Mouse (Mus musculus) brain, embryonic 14.5 days (tissue): ENCODE results near the gene Znrd1as. TPM values are rescaled to one million over a fixed set of nuclear protein-coding genes. Genes with fewer than 3 reads are reported as not detected.

Experiments
- DNase-seq: peaks from one replicate; pipeline ENCODE4 v3.0.0-alpha.2; 2011; ENCODE audit warnings: low read depth
- CTCF ChIP-seq: fragments of 200-500 bp; IDR thresholded peaks from 2 replicates; pipeline ENCODE4 v1.5.1; 2012; ENCODE audit warnings: inconsistent platforms, mild to moderate bottlenecking, moderate library complexity, borderline replicate concordance; ENCODE audit not compliant: insufficient read depth, insufficient read length; ENCODE audit errors: extremely low read depth
- POLR2A ChIP-seq: fragments of 200-500 bp; IDR thresholded peaks from 2 replicates; pipeline ENCODE4 v1.6.1; 2012; ENCODE audit warnings: mild to moderate bottlenecking, inconsistent platforms, borderline replicate concordance; ENCODE audit not compliant: poor library complexity, insufficient read depth, insufficient read length, severe bottlenecking; ENCODE audit errors: extremely low read depth
- polyA plus RNA-seq: library from polyadenylated mRNA; depleted of rRNA; stranded (reverse); fragments of >200 nt; gene quantifications from 2 replicates; pipeline ENCODE4 v1.2.3, GENCODE M21; 2012

Znrd1as gene
- polyA plus RNA-seq, 1 experiment: 3.5 TPM

DNA sequence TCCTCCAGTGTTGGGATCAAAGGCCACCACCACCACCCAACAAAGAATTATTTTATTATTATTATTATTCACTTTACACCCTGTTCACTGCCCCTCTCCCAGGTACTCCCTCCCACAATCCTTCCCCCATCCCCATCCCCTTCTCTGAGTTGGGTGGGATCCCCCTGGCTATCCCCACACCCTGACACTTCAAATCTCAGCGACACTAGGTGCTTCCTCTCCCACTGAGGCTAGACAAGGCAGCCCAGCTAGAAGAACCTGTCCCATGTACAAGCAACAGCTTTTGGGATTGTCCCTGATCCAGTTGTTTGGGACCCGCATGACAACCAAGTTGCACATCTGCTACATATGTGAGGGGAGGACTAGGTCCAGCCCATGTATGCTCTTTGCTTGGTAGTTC, 5.8 kb upstream of the Znrd1as start:
- DNase-seq: no peak
- no peak for TF ChIP-seq POLR2A
- no peak for TF ChIP-seq CTCF

DNA sequence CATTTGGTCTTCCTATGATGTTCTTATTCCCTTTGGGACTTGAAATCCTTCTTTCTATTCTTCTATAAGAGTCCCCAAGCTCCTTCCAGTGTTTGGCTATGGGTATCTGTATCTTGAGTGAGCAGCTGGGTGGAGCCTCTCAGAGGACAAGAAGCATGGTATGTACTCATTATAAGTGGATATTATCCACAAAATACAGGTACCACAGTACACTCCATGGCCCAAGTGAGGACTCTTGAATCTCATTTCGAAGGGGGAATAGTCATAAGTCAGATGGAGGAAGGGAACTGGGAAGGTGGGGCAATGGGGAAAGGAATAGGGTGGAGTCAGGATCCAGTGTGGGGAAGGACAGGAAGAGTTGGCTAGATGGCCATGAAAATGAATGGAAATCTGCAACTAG, 5.3 kb upstream of the Znrd1as start:
- no peak for DNase-seq
- TF ChIP-seq POLR2A (no peak), CTCF (no peak)

- no peak for TF ChIP-seq CTCF
- TF ChIP-seq POLR2A: no peak
- DNase-seq: no peak
Measured at GRCm38 (mm10) chr17:36958884-36959283, 492 bp downstream of the Znrd1as start.

GRCm38 (mm10) chr17:36961125-36961524, 2.7 kb downstream of the Znrd1as start:
- no peak for TF ChIP-seq CTCF
- no peak for TF ChIP-seq POLR2A
- DNase-seq: no peak

DNA sequence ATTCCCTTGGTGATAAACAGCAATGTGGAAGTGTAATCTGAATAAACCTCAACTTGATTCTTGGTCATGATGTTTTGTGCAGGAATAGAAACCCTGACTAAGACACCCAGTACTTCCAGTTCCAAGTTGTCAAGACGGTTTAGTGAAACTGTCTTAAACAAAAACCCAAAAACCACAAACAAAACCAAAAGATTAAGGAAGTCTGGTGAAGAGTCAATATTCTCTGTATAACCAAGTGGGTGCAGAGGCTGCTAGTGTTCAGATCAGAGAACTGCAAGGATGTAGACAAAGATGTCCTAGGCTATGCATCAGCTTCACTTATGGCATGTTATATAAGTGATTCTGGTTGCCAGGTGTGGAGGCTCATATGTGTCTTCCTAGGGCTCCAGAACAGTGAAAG, 8.5 kb downstream of the Znrd1as start:
- no peak for DNase-seq
- TF ChIP-seq POLR2A: no peak
- no peak for TF ChIP-seq CTCF

DNA sequence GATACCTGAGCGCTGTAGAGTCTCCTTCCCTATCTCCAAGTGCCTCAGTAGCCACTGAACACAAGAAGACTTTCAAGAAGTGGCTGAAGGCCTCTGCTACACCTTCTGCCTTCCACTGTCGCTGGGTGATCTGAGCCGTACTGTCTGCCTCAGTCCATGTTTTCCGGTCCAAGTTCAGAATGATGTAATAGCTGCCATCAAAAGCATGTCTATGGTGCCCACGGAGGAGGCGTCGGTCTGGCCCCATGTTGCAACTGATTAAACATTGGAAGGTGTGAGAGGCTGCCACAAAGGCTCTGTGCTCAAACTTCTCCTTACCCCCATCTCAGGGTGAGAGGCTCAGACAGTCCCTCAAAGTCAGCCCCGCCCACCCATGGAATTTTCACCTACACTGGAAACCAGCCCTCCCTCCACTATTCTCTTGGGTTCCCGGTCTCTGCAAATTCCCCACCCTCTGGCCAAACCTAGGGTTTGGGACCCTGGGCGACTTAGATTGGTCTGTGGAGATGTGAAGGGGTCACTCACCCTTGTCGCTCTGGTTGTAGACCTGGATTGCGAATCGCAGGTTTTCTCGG, 12.0 kb downstream of the Znrd1as start:
- DNase-seq: no peak
- TF ChIP-seq CTCF (no peak), POLR2A (no peak)

DNA sequence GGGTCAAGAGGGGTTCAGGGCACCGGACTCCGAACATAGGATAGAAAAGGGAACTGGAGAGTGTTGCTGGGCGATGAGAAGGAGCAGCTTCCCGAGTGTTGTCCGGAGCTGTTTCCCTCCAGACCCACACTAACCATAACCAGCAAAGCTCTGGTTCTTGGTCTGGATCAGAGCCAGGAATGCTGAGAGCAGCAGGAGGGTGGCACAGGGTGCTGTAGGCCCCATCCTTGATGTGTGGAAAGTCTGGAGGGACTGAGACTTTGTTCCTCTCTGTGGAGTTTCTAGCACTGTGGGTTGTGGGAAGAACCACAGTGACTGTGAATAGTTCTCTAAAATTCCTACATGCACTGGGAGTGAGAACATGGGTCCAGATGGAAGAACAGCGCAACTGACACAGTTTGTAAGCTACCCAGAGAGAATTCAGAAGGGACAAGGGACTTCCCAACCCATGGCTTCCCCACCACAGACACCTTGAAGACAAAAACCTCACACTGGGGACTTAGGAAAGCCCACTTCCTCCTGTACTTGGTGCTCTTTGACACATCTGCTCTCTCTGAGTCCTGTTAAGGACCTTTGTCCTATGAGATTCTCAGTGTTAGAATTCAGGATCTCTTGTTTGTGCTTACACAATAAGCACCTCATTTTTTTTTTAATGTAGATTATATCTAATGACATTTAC, 12.9 kb downstream of the Znrd1as start:
- DNase-seq: no peak
- TF ChIP-seq CTCF: no peak
- no peak for TF ChIP-seq POLR2A

DNA sequence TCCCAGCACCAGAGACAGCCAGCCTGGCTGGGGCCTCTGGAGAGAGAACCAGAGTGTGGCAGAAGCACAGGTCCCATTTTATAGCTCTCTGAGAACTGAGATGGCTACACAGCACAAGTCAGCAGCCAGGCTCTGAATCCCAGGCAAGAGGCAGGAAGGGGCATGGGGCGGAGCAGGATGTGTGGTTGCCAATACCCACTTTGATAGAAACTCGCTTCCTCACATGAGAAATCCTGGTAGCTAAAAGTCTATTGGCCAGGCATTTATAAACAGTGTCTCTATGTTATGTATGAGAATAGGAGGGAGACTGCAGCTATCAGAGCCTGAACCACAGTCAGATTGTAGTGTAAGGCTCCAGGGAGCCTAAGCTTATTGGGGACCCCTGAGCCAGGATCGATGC, 14.4 kb downstream of the Znrd1as start:
- no peak for TF ChIP-seq POLR2A
- TF ChIP-seq CTCF: no peak
- no peak for DNase-seq

- no peak for DNase-seq
- no peak for TF ChIP-seq POLR2A
- TF ChIP-seq CTCF: no peak
Measured at GRCm38 (mm10) chr17:36973271-36973787, 14.9 kb downstream of the Znrd1as start.

DNA sequence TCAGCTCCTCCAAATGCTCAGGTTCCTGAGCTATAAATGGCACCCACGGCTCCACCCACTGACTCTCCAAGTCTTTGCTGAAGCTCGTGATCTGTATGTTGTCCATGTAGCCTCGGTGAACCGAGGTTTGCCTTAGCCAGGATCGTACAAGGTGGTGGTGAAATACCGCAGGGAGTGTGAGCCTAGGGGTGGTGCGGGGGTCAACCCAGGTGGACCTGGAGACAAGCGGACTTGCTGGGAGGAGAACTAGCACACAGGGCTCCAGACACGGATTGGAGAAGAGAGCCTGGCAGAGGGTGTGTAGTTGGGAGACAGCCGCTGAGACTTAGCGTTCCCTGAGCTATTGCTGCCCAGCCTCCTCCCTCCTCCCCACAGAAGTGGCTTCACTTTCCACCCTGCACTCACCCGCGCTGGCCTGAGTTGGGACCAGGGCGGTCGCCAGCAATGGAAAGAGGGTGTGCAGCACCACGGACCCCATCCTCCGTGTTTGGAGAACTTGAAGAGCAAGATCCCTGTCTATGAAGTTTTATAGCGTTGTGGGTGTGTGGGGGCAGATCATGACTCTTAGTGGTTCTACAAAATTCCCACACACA, 22.9 kb downstream of the Znrd1as start, which contains the start of gene 2410137M14Rik:
2410137M14Rik (minus strand) TSS at position 17 of the 593 bp plus-strand sequence.
- DNase-seq: no peak
- TF ChIP-seq CTCF (no peak), POLR2A (no peak)

GRCm38 (mm10) chr17:36981845-36982244, 23.5 kb downstream of the Znrd1as start:
- TF ChIP-seq POLR2A (no peak), CTCF (no peak)
- no peak for DNase-seq
